Mouse (Mus musculus): ENCODE measurements around the gene Zfp839.

DNA sequence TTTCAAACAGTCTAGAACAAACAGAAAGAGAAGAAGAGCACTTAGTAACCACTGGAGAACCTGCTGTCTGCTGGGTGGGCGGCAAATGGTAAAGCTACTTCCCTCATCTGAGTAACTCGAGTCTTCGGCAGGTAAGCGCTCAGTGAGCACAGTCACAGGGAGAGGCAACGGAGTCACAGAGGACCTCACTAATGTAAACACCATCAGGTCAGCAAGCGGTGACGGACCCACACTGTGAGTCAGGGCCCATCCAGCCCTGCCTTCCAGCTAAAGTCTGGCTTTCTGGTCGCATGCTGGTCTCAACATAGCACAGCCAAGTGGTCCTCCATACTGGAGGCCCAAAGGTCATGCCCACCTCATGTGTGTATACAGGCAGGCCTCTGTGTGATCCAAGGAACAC is 30.7 kb upstream of the Zfp839 start:
- TF ChIP-seq POLR2A (IDR thresholded peaks at IDR 0.05; ENCODE audit: borderline replicate concordance, low read depth, low read length) (no peak), CTCF (IDR thresholded peaks at IDR 0.05; ENCODE audit: low read depth, low read length) (no peak)
